Mouse (Mus musculus) bone marrow, adult 2 months (tissue): ENCODE results near the gene Mknk2. TPM values are rescaled to one million over a fixed set of nuclear protein-coding genes. Genes with fewer than 3 reads are reported as not detected.
A peak's percentile ranks its signal among the peaks of the same experiment; 100 is the strongest.

Experiments used
- H3K27ac ChIP-seq: fragments of 200-500 bp; 2 replicates; pipeline ENCODE4 v1.5.1; 2012; ENCODE audit warnings: low read depth, mild to moderate bottlenecking, control low read depth, inconsistent platforms, low read length; ENCODE audit not compliant: control insufficient read depth, poor library complexity, insufficient read depth
- H3K4me1 ChIP-seq: fragments of 200-500 bp; 2 replicates; pipeline ENCODE4 v1.6.1; 2011; ENCODE audit warnings: low read length; ENCODE audit not compliant: control insufficient read depth, insufficient read depth
- H3K4me3 ChIP-seq: fragments of 200-500 bp; replicated peaks from 2 replicates; pipeline ENCODE3; 2011; ENCODE audit warnings: mild to moderate bottlenecking, low read depth, low read length, control low read depth; ENCODE audit not compliant: control insufficient read depth
- CTCF ChIP-seq: fragments of 200-500 bp; IDR thresholded peaks from 2 replicates; pipeline ENCODE4 v1.5.1; 2011; ENCODE audit warnings: low read length, control low read depth; ENCODE audit not compliant: control insufficient read depth, insufficient read depth
- POLR2A ChIP-seq: fragments of 200-500 bp; IDR thresholded peaks from 2 replicates; pipeline ENCODE4 v1.6.1; 2011; ENCODE audit warnings: low read depth, mild to moderate bottlenecking, control low read depth, low read length, borderline replicate concordance; ENCODE audit not compliant: control insufficient read depth
- WGBS: fragments of 180-500 bp; shearing (Covaris S2); methylation state at CpG from one replicate; pipeline ENCODE4 v1.1.7; 2018; 5-methylcytosine and 5-hydroxymethylcytosine counted together
- polyA plus RNA-seq: library from polyadenylated mRNA; stranded (reverse); fragments of >200 nt; gene quantifications from 2 replicates; pipeline ENCODE4 v1.2.4, GENCODE M21; 2011; ENCODE audit warnings: low replicate concordance; ENCODE audit not compliant: missing spikeins, insufficient read depth, insufficient read length

Mknk2 gene
- polyA plus RNA-seq, 1 experiment, result 89.6 TPM

DNA sequence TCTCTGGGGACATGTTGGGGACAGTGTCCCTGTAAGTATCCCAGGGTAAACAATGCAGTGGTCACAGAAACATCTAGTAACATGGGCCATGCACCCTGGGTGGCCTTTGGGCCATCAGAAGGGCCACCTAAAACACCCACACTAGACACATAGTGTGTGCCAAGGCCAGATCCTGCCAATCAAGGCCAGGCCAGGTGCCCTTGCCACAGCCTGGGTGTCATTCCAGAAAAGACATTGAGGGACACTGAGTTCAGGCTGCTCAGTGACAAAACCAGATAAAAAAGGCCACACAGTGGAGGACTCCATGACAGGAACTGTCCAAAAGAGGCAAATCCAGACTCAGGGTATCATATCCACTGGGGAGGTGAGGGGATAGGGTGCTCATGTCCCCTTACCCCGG lies 5.7 kb upstream of the Mknk2 start:
- peak overlapping the region; percentile 9 for H3K27ac ChIP-seq
- peaks cover 19% of the 10 kb centered on the region for H3K4me1 ChIP-seq
- no peak for TF ChIP-seq POLR2A
- no peak for TF ChIP-seq CTCF
- H3K4me3 ChIP-seq, result no peak overlapping the region
- WGBS, result 75% methylated on average over 1 of the region's 1 CpGs

DNA sequence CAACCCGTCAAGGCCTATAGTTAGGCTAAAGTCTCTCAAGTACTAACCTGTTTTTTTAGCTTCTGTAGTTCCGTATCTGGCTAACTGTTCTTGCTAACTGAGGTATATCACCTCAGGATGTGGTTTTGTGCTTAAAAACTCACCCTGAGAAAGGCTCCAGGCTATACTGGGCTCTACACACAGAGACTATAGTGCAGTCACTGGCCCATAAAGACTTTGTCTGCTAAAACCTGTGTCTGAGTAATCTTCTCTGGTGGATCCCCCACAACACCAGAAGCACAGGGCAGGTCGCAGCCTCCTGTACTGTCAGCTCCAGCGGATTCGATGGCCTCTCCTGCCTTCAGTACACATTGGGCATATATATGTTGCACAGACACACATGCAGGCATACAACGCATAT lies 4.1 kb upstream of the Mknk2 start:
- Histone ChIP-seq H3K27ac (peak overlapping the region; percentile 12; the same call in 1 of the 2 replicates), H3K4me3 (no peak overlapping the region), H3K4me1 (peaks cover 19% of the 10 kb centered on the region)
- TF ChIP-seq POLR2A, result no peak
- no peak for TF ChIP-seq CTCF
- 53% methylated on average over 6 of the region's 6 CpGs for WGBS

DNA sequence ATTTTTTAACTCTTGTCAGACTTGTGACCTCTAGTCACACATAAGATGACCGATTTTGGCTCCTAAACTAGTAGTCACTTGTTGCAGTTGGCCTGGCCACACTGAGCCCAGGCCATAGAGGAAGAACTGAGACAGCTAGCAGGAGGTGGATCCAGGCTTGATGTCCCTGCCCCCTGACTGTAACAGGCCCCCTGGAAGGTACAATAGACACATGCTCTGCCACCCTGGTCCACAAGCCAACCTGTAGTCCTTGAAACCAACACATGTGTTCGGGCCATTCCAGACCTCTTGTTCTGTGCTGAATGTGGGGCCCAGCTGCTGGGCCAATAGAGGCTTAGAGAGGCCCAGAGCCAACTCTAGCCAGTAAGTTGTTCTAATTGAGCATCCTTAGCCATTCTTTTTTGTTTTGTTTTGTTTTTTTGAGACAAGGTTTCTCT lies 2.4 kb upstream of the Mknk2 start:
- peak overlapping the region; percentile 94 for H3K27ac ChIP-seq
- WGBS, result 50% methylated on average over 2 of the region's 2 CpGs
- TF ChIP-seq POLR2A, result no peak
- no peak for TF ChIP-seq CTCF
- H3K4me3 ChIP-seq, result no peak overlapping the region
- peaks cover 19% of the 10 kb centered on the region for H3K4me1 ChIP-seq

DNA sequence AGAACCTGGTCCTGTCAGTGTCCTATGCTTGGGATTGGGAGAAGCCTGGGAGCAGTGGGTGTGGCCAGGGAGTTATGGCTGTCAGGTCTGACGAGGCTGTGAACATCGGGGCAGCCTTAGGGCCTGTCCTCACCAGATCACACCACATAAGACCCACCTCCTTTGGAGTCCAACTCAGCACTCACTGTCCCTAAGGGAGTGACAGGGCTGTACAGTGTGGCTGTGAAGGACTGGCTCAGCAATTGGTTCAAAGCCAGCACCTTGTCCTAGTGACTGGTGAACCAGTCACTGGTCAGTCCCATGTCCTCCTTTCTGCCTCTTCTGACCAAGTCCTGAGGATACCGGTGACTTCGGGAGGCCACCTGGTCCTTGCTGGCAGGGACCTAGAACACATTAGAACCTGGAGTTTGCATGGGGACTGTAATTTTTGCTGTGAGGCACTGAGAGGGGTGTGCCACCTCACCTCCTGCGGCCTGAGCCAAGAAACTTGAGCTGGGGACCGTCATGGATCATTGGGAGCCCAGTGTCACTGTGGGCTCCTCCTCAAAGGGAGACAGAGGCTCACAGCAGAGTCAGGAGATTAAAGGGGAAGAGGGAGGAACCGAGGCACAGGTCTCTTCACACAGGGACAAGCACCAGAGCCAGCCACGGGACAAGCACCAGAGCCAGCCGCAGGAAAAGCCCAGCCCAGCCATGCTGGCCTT lies 1.8 kb upstream of the Mknk2 start:
- TF ChIP-seq POLR2A, result no peak
- no peak for TF ChIP-seq CTCF
- WGBS, result 32% methylated on average over 9 of the region's 9 CpGs
- H3K27ac ChIP-seq, result peak overlapping the region; percentile 94
- H3K4me1 ChIP-seq, result peaks cover 19% of the 10 kb centered on the region
- H3K4me3 ChIP-seq, result no peak overlapping the region

DNA sequence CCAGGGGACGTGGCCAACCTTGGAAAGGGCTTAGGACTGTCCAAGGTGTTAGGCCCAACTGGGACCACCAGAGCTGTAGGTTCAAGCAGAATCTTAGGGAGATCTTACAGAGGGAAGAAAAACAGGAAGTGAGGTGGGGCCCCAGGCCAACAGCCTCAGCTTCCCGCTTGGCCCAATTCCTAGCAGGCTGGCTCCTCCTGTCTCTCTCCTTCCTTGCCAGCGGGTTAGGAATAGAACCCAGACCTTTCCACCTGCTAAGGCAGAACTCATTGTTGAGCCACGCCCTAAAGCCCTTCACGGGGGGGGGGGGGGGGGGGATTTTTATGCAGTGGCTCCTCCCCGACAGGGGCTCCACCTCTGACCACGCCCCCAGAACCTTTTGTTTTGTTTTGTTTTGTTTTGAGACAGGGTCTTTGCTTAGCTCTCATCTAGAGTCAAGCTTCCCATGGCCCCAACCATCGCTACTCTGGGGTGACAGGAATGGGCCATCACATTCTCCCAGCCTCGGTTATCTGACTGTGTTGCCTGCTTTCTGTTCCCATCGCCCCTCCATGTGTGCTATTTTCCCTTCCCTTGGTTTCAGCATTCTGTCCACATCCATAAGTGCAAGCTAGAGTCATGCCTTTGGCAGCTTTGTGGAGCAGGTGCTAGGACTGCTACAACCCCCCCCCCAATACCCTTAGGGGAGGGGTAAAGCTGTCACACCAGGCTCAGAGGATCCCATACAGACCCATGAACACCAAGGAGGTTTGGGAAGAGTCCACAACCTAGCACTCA lies 877 bp upstream of the Mknk2 start:
- H3K4me3 ChIP-seq, result peak overlapping the region; percentile 14
- 13% methylated on average over 9 of the region's 10 CpGs for WGBS
- H3K27ac ChIP-seq, result peak overlapping the region; percentile 94
- TF ChIP-seq POLR2A (no peak), CTCF (no peak)
- H3K4me1 ChIP-seq, result peaks cover 18% of the 10 kb centered on the region

DNA sequence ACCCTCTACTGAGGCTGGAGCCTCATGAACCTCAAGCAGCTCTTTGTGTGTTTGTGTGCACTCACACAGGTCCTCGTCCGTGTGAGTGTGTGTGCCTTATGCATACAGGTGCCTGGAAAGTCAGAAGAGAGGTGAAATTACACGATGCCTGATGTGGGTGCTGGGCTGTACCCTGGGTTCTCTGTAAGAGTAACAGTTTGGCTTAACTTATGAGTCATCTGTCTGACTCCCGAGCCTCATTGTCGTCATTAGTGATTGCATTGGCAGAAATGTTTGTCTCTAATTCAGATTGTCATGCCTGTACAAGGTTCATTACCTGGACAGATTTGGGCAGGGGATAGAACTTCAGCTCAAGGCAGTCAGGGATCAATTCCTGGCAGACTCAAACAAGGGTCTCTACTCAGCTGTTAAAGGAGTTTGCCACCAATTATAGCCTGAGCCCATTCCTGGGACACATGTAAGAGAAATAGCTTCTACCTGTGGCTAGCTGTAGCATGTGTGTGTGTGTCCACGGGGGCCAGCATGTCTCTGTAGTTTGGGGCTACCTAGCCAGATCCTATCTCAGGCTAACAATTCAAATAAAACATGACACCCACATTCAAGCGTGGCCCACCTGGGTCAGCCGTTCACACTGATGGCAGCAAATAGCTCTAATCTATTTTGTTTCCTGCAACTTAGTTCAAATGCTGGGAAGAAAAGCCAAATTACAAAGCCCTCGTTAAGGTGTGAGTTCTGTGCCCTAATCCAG lies 610 bp downstream of the Mknk2 start:
- WGBS, result 1% methylated on average over 9 of the region's 9 CpGs
- H3K4me1 ChIP-seq, result peaks cover 16% of the 10 kb centered on the region
- H3K4me3 ChIP-seq, result peak overlapping the region; percentile 74
- H3K27ac ChIP-seq, result peak overlapping the region; percentile 94
- no peak for TF ChIP-seq CTCF

DNA sequence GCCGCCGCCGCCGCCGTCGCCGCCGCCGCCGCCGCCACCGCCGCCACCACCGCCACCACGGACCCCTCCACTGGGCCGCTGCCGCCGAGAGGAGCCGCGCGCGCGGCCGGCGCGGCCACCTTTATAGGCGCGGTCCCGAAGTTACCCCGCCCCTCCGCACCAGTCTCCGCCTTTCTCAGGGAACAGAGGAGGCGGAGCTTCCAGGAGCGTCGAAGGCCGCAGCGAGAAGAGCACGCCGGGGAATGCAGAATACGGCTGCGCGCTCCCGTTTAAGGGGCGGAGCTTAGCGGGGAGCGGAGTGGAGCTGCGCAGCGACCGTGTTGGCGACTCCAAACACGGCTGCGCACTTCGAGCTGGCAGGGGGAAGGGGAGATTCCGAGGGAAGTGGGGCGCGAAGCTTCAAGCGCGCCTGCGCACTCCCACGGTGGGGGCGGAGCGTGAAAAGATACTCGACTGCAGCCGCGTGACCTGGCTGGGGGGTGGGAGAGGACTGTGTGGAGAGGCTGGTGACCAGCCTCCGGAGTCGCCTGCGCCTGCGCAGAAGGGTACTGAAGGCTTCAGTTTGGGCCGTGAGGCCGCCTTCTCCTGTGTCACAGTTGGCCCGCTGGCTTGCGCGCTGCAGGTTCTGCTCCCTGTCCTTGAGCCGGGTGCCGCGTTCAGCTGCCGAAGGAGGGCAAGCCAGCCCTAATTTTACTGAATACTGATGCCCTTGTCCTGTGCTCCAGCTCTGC lies 1.5 kb downstream of the Mknk2 start:
- TF ChIP-seq POLR2A (peak; percentile 100), CTCF (no peak)
- Histone ChIP-seq H3K27ac (peak overlapping the region; percentile 94), H3K4me3 (peak overlapping the region; percentile 86), H3K4me1 (peaks cover 14% of the 10 kb centered on the region)
- 1% methylated on average over 78 of the region's 78 CpGs for WGBS
